Mouse (Mus musculus) T-helper 1 cell (primary cell): ENCODE data around the gene Eva1c.

Experiments used
- in situ Hi-C: fragments of 300-600 bp; cut with MboI, MseI; formaldehyde crosslinking; loops from one replicate; pipeline ENCODE4 v1.15.1; 2025; ENCODE audit warnings: high pct_unique_total_duplicates

Eva1c gene

DNA sequence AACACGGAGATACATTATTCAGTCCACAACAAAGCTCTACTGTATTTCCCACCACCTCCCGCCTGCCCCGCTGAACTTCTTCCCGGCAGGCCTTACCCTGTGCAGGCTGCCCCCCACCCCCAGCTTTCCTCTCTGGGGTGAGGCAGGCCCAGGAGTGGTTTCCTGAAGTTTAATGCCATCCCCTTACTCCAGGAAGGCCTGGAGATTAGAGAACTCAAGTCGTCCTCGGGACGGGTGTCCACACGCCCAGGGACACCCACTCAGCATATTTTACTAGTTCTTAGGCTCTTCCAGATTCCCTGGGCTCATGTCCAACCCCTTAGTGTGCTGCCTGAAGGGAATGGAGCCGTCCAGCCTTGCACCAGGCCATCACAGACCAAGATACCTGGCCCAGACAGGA lies 39.1 kb downstream of the Eva1c start:
- in situ Hi-C loops = no loop called here

DNA sequence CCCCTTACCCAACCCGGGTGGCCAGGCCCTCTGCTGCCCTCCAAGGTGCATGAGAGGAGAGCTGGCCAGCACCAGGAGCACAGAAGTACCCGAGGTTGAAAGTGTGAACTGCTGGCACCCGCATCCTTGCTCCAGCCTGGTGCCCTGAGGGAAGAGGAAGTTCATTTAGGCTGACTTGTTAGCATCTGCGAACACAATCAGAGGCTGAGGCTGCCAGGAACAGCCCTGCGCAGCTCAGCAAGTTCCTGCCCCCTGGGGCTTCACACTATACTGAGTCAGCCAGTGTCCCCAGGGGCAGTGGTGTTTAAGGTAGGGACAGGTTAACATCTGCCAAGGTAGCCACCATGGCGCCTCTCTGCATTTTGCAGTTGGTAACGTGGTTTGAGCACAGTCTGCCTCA lies 41.6 kb downstream of the Eva1c start:
- in situ Hi-C loops = no loop called here

DNA sequence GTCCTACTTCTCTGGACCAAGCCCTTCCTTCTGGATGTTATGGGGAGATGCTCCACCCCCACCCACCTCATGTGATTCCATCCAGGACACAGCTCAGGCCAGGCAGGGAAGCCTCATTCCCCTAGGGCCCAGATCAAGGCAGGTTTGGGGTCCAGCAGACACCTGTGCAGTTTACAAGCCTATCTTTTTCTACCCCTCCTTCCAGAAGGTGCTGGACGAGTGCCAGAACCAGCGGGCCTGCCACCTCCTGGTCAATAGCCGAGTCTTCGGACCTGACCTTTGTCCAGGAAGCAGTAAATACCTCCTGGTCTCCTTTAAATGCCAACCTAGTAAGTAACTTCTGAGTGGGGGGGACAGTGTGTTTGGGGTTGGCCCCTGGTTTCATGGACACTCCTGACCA lies 42.8 kb downstream of the Eva1c start:
- in situ Hi-C loops = no loop called here

DNA sequence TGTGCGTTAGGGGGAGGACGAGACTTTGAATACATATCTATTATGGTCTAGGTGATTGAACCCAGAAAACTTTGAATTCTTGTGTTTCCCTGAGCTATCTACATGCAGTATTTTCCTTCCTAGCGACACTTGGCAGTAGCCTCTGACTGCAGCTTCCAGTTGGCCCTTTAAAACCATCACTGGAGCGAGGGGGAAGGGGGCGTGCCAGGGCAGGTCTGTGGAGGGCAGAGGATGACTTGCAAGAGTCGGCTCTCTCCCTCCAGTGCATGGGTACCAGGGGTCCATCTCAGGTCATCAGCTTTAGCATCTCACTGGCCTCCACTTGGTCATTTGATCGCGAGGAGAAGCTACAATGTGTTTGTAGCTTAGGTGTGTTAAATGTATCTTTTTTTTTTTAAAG lies 46.4 kb downstream of the Eva1c start:
- in situ Hi-C loops = no loop called here

DNA sequence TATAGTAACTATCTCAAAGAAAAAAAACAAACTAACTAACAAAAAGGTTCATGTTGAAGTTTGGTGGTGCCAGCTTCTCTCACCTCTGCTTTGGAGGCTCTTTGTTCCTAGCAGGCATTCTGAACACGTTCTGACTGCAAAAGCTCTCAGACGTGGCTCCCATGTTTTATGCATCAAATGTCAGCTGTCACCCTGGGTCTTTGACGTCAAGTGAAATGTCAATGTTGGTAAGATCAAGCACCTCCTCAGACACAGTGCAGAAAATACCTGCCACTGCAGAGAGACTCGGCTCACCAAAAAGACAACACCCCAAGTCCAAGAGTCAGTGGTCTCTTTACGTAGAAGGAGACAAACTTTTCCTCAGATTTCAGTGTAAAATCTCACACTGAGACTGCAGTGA lies 48.0 kb downstream of the Eva1c start:
- in situ Hi-C loops = no loop called here

DNA sequence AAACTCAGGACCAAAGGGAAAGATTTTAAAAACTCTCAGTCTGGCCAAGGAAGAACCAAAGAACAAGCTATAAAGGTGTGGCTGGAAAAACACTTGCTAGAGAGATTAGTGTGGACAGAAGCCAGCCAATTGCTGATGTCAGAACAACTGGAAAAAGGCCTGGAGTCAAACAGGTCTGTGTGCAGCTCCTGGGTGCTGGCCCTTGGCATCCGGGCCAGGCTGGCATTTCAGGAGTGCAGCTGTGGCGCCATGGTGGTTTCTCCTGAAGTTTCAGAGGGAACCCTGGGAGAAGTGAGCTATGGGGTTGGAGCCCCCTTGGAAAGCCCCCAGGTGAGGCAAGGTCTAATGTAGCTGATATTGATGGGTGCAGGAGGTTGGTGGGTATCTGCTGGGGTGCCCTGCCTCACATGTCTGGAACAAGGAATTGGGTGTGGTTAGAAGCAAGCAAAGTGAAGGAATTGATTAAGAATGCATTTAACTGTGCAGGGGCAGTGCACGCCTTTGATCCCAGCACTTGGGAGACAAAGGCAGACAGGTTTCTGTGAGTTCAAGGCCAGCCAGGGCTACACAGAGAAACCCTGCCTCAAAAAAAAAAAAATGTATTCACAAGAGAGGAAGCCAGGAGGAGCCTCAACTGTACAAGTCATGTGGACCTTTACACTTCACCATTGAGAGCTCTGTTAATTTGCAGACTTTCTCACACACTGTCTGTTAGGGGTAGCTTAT lies 51.8 kb downstream of the Eva1c start:
- in situ Hi-C loops = no loop called here

DNA sequence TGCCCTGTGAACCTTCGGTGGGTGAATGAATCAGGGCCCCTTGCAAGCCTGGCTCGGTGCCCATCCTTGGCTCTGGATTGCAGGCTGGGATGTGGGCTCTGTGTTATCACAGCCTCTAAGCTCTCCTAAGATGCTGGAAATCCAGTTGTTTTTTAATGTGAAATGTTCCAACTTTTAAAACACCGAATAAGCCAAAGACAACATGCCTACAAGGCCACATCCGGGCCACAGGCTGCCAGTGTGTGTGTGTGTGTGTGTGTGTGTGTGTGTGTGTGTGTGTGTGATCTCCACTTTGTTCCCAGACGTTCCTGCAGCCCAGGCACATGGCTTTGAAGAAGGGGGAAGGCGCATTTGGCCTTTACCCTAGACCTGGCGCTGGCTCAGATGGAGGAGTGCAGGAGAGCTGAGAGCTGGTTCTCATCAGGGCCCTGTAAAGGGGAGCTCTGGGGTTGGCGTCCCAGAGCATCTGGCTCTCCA lies 56.0 kb downstream of the Eva1c start:
- in situ Hi-C loops = no loop called here

DNA sequence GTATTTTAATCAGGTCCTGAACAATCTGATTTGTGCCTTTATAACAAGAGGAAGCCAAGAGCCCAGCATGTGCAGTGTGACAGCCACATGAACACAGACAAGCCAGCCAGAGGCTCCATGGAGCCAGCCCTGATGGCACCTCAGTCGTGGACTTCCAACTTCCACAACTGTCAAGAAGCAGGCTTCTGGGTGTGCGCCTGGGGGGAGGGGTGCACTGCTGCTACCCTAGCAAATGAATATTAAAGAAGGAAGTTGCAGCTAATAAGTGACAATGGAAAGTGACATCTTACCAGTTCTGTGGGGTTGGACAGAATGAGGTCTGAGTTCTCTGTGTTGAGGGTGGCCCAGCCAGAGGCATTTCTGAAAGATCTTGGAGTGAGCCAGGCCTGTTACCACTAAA lies 58.8 kb downstream of the Eva1c start:
- in situ Hi-C loops = no loop called here

DNA sequence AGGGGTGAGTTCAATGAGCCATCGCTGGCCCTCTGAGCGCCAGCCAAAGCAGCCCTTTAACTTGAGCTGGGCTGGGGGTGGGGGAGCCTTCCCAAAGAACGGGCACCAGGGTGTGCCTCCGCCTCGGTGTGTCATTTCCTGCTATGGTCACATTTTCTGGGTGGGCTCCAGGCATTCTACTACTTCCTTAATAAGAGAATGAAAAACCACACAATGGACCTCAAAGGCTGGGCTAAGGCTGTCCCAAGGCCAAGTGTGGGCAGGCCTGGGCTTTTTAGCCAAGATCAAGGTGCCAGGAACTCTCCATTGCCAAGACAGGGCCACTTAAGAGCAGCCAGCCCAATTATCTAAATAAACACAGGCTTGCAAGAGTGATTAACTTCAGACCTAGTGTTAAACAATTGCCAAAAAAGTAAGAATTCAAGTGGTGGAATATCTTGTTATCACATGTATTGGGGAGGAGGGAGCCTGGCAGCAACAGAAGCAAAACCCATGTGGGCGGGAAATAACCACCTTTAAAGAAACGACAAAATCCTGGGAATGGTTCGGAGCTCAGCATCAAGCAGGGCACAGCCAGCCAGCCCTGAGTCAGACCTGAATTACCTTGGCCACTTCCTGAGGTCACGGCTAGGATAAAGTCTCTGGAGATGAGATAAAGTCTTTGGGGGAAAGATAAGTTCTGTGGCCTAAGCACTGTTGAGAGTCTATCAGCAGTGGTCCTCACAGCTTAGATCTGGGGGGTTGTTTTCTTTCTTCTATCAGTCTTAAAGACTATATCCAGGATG lies 59.5 kb downstream of the Eva1c start:
- in situ Hi-C loops = no loop called here

DNA sequence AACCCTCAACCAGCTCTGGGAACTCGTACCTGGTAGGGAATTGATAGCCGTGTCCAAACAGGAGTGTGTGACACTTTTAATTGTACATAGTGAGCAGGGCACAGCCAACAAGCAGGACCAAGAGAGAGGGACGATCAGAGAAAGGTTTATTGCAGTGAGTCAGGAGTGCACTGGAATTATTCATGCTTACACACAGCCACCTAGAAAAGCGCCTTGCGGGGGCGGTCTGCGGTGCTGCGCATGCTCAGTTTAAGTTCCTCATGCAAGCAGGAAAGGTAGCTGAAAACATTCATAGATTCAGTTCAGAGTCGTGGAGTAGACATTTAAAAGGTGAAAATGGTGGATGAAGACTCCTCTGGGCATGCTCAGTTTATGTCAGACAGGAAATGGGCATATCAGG lies 64.2 kb downstream of the Eva1c start:
- in situ Hi-C loops = no loop called here

DNA sequence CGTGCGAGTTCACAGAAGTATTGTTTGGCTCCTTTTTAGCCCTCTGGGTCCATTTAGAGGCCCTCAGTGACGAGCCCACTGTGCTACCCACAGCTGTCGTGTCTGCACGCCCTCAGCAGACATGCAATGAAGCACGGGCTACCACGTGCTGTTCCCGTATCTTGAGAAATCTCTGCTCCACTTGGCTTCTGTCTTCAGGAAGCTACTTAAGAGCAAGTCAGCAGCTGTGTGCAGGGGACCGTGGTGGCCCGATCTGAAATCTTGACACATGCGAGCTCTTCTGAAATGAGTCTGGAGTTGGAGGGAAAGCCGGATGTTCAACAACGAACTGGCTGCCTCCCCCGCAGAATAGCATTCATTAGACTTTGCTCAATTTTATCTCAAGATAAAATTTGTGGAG lies 65.1 kb downstream of the Eva1c start:
- in situ Hi-C loops = no loop called here

DNA sequence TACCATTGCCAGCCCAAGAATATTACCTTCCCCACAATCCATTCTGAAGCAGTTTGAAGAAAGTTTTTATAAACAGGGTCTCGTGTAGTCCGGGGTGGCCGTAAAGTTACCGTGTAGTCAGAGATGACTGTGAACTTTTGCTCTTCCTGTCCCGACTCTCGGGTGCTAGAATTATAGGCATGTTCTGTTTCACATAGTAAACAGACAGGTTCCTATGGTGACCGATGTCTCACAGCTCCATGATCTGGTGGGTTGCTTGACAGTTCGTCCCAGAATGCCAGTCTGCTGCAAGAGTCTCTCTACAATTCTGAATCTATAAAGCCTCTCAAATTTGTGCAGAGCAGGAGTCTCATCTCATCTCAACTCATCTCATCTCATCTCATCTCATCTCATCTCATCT lies 65.6 kb downstream of the Eva1c start:
- in situ Hi-C loops = no loop called here

DNA sequence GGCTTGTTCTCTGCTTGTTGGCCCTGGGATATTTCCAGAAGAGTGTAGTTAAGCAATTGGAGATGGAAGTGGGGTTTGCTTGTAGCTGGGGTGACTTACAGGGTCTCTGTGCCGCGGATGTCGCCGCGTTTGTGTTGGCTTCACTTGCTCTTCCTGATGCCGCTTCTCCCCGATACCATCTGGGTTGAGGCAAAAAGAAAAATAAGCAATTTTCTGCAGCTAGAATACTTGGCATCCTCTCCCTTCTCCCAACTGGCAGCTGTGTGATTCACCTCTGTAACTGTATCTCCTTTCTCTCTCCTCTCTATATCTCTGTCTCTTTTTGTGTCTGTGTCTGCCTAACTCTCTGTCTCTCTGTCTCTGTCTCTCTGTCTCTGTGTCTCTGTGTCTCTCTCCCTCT lies 66.5 kb downstream of the Eva1c start:
- in situ Hi-C loops = no loop called here

DNA sequence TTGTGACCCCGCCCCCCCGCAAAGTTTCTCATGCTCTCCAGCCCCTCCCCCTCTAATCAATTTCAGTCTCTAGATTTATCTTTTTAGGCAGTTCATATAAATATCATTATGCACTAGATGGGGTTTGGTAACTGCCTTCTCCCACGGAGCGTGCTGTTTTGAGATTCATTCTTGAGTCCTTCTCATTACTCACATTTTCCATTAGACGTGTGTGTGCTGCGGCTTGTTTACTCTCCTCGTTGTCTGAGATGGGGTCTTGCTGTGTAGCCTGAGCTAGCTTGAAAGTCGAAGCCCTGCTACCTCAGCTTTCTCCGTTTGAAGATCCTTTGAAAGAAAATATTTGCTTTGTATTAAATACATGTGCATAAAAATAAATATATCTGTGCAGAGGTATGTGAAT lies 67.3 kb downstream of the Eva1c start:
- in situ Hi-C loops = no loop called here

DNA sequence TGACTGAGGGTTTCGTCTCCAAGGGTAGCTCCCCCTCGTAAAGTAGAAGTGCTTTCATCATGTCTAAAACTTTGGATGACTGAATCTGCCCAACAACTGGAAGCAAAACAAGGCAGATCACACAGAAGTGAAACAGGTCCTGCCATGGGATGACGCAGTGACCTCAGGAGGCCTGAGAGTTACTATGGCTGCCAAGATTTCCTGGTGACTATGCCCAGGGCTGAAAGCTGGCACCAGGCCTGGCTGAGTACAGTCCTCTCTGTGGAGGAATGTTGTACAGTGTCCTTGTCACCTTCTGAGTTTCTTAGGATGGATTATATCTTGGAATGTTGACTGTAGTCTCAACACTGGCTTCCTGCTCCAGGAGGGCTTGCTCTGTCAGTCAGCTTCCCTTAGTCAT lies 71.1 kb downstream of the Eva1c start:
- in situ Hi-C loops = no loop called here

DNA sequence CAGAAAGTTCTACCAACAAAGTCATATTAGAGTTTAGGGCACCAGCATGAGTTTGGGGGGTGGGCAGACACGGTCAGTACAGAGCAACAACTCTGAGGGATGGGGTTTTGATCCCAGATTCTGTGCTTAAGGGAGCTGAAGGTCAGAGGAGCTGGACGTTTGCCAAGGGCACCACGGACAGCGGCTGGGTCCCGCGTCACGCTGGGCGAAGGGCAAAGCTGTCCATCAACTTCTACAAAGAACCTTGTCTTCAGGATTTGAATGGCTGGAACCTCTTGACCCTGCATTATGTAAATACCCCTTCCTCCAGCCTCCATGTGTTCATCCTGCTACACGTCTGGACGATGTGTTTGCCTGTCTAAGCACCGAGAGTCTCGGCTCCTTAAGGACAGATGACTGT lies 73.0 kb downstream of the Eva1c start:
- in situ Hi-C loops = no loop called here

DNA sequence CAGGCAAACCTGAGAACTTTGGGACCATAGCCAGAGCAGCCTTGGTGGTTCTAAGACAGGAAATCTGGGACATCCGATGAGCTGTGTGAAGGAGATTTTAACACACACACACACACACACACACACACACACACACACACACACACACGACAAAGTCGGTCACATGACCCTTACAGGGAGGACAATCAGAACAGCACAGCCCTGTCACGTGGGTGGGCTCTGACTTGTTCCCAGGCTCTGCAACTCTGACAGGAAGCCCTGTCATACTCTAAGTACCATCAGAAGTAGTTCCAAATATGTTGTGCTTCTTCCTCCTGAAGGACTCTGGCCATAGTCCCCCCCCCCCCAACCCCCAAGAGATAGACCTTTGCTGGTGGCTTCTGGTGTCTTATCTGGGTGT lies 74.8 kb downstream of the Eva1c start:
- in situ Hi-C loops = no loop called here

DNA sequence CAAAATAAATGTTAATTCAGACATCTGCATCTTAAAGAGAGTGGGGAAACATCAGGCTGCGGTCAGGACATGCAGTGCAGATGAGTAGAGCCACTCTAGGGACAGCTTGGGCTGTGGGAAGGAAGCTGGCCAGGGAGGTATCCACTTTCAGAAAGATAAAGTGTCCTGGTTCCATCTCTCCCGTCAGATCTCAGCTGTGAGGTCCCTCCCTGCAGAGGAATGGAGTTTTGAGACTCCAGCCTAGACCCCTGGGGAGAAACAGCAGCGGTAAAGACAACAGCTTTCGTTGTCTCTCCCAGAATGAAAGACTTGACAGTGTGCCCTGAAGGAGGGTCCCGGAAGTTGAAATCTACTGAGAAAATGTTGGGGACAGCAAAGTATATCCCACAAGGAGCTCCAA lies 76.8 kb downstream of the Eva1c start:
- in situ Hi-C loops = no loop called here

DNA sequence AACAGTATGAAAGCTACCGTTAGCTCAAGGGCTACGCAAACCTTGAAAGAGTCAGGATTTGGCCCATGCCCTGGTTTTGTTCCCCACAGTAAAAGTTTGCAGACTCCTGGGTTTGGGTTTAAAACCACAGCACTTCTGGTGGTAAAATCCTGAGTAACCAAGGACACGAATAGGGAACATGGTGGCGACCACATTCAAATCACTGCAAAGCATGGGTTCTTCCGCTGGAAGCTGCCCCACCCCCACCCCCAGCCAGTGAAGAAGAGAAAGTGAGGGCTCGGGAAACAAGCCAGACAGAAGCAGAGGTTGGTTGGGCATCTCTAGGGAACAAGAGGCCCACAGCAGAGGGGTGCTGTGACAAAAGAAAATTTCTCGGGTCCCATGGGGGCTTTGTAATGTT lies 80.7 kb downstream of the Eva1c start:
- in situ Hi-C loops = no loop called here

DNA sequence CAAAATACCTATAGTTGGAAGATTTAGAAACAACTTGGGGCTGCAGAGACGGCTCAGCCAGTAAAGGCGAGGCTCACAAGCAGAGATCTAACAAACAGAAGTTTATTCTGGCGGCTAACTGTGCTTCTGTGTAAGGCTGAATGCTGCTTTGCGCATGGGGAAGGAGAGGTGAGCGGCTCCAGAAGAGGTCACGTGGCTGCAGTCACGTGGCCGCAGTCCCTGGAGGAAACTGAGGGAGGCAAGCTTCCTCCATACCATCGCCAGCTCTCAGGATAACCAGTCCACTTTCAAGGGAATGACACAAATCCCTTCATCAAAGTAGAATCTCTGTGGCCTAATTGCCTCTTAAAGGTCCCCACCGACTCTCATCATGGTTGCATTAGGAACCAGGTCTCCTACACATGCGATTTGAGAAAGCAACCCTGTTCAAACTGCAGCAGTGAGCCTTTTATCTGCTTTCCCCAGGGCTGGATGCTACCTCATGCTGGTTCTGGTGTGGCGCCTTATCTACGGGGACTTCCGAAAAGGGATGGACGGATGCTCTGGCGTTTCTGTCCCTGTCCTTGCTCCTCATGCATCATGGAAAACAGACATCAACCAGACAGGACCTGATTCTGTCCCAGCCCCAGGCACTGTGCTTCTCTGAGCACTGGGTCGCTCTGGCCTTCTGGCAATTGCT lies 84.5 kb downstream of the Eva1c start:
- in situ Hi-C loops = no loop called here

DNA sequence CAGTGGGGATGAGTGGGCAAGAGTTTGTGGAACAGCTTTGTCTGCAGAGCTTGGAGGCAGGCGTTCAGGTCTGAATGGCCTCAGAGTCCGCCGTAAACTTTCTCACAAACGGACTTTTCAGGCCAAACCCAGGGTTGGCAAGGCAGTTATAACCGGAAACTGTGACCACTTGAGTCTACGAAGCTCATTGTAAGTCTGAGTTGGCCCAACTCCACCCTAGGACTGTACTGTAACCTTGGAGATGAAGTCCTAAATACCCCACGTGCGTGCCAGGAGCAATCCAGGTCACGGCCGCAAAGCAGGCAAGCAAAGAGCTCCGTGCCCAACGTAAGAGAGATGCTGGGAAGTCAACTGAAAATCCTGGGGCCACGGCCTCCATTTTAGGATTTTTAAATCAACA lies 85.2 kb downstream of the Eva1c start:
- in situ Hi-C loops = no loop called here

DNA sequence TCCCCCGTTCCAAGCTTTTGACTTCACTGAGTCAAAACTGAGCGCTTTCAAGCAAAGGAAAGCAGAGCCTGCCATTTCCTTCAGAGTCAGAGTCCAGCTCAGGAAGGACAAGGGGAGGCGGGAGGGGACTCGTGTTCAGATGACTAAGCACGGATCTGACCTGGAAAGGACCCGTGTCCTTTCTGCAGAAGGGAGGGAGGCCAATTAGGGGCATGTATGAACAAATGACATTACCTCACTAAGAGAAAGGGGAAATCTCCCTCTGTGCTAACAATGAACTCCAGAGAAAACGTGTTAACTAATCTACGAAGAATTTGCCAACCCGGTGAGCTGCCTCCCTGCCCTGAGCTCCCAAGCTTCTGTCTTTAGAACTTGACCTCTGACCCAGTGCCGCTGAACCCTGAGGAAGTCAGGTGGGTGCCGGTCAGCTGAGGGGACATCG lies 89.5 kb downstream of the Eva1c start:
- in situ Hi-C loops = no loop called here

DNA sequence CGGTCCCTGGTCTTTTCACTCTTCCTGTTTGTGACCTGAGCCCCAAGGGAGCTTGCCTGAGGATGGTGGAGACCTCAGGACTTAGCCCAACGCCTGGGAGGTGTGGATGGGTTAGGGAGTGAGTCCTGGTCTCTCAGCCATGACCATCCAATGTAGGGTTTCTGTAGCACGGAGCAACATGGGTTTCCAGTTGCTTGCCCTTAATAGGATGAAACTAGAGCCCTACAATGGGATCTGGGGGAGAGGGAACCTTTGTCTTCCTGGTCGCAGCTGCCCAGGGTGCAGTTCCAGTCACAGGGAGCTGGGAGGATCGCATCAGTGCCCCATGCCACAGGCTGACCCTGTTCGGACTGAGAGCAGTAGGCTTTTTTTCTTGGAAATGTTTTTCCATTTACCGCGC lies 90.6 kb downstream of the Eva1c start:
- in situ Hi-C loops = no loop called here
